Mouse (Mus musculus) forelimb bud, embryonic 11.5 days (tissue): ENCODE measurements at regions not wholly inside any gene's neighbourhood (a gene's known extent, or its start where the extent isn't known, plus 50 kb on each side); places are given as distances from the start of the nearest gene placed in this dataset.

Experiments used
- DNase-seq: peaks from one replicate; pipeline ENCODE4 v3.0.0-alpha.2; 2012; ENCODE audit warnings: low read depth, low spot score

- no peak for DNase-seq
Measured at GRCm38 (mm10) chr3:52555038-52555437, 286.9 kb downstream of the Foxo1 start.

- DNase-seq, result no peak
Measured at GRCm38 (mm10) chr3:52554490-52554889, 286.4 kb downstream of the Foxo1 start.

- no peak for DNase-seq
Measured at GRCm38 (mm10) chr3:52548201-52548893, 280.2 kb downstream of the Foxo1 start.

- DNase-seq, result no peak
Measured at GRCm38 (mm10) chr3:52546035-52546434, 277.9 kb downstream of the Foxo1 start.

GRCm38 (mm10) chr3:52543006-52543405, 274.9 kb downstream of the Foxo1 start:
- DNase-seq, result no peak

GRCm38 (mm10) chr3:52540862-52541380, 272.8 kb downstream of the Foxo1 start:
- no peak for DNase-seq

- DNase-seq, result peak; percentile 73
Measured at GRCm38 (mm10) chr3:52539813-52540378, 271.8 kb downstream of the Foxo1 start.

- no peak for DNase-seq
Measured at GRCm38 (mm10) chr3:52538306-52538705, 270.2 kb downstream of the Foxo1 start.

GRCm38 (mm10) chr3:52537362-52537911, 269.3 kb downstream of the Foxo1 start:
- DNase-seq, result no peak

- DNase-seq, result peak; percentile 41
Measured at GRCm38 (mm10) chr3:52535411-52536021, 267.4 kb downstream of the Foxo1 start.

GRCm38 (mm10) chr3:52534118-52534517, 266.0 kb downstream of the Foxo1 start:
- DNase-seq, result no peak

- DNase-seq, result no peak
Measured at GRCm38 (mm10) chr3:52531686-52532351, 263.7 kb downstream of the Foxo1 start.

GRCm38 (mm10) chr3:52530406-52530970, 262.4 kb downstream of the Foxo1 start:
- DNase-seq, result no peak

- no peak for DNase-seq
Measured at GRCm38 (mm10) chr3:52529136-52529535, 261.0 kb downstream of the Foxo1 start.

- DNase-seq, result no peak
Measured at GRCm38 (mm10) chr3:52528521-52528920, 260.4 kb downstream of the Foxo1 start.

GRCm38 (mm10) chr3:52527781-52528180, 259.6 kb downstream of the Foxo1 start:
- no peak for DNase-seq

- DNase-seq, result no peak
Measured at GRCm38 (mm10) chr3:52527010-52527754, 259.0 kb downstream of the Foxo1 start.

- DNase-seq, result no peak
Measured at GRCm38 (mm10) chr3:52522886-52523285, 254.8 kb downstream of the Foxo1 start.

GRCm38 (mm10) chr3:52520609-52520947, 252.4 kb downstream of the Foxo1 start:
- no peak for DNase-seq

GRCm38 (mm10) chr3:52519910-52520608, 251.9 kb downstream of the Foxo1 start:
- peak; percentile 26 for DNase-seq
